Mouse (Mus musculus) neural tube, embryonic 13.5 days (tissue): ENCODE results near the gene Tuba1a. TPM values are rescaled to one million over a fixed set of nuclear protein-coding genes. Genes with fewer than 3 reads are reported as not detected.
A peak's percentile ranks its signal among the peaks of the same experiment; 100 is the strongest.
"Not testable (repeated sequence)": the region's sequence is repeated elsewhere in the genome, so short reads cannot be mapped to it uniquely, and the experiment has no call there.

ENCODE experiments used
- ATAC-seq: fragments of 200-750 bp; cut with Nextera tagmentation; 2 replicates; pipeline ENCODE4 v1.8.0; 2017; ENCODE audit warnings: low read depth, mild to moderate bottlenecking, moderate TSS enrichment, moderate library complexity
- H3K27ac ChIP-seq: fragments of 300-500 bp; sonication (generic); replicated peaks from 2 replicates; pipeline ENCODE4 v1.5.1; 2015; ENCODE audit warnings: moderate library complexity, mild to moderate bottlenecking, inconsistent platforms
- H3K27me3 ChIP-seq: fragments of 300-500 bp; sonication (generic); 2 replicates; pipeline ENCODE4 v1.6.1; 2015; ENCODE audit warnings: mild to moderate bottlenecking, inconsistent platforms
- H3K36me3 ChIP-seq: fragments of 300-500 bp; sonication (generic); 2 replicates; pipeline ENCODE4 v1.6.1; 2015; ENCODE audit warnings: mild to moderate bottlenecking, inconsistent platforms
- H3K4me1 ChIP-seq: fragments of 300-500 bp; sonication (generic); replicated peaks from 2 replicates; pipeline ENCODE4 v1.6.1; 2015; ENCODE audit warnings: inconsistent platforms
- H3K4me2 ChIP-seq: fragments of 300-500 bp; sonication (generic); 2 replicates; pipeline ENCODE4 v1.6.1; 2015; ENCODE audit warnings: inconsistent platforms, mild to moderate bottlenecking, moderate library complexity
- H3K4me3 ChIP-seq: fragments of 300-500 bp; sonication (generic); 2 replicates; pipeline ENCODE4 v1.5.1; 2015; ENCODE audit warnings: mild to moderate bottlenecking, inconsistent platforms
- H3K9ac ChIP-seq: fragments of 300-500 bp; sonication (generic); 2 replicates; pipeline ENCODE4 v1.6.1; 2015; ENCODE audit warnings: moderate library complexity, mild to moderate bottlenecking, inconsistent platforms
- H3K9me3 ChIP-seq: fragments of 300-500 bp; sonication (generic); 2 replicates; pipeline ENCODE4 v1.6.1; 2016; ENCODE audit warnings: inconsistent platforms
- WGBS: fragments of 180-500 bp; shearing (Covaris S2); methylation state at CpG from one replicate; pipeline ENCODE4 v1.1.7; 2015; 5-methylcytosine and 5-hydroxymethylcytosine counted together
- polyA plus RNA-seq: library from polyadenylated mRNA; unstranded; fragments of >200 nt; fragmentation: Nextera tagmentation; extraction: Ambion mirVana; gene quantifications from 2 replicates; pipeline ENCODE4 v1.2.1, GENCODE M21; 2015

Gene Tuba1a
- polyA plus RNA-seq, 1 experiment from 2014 or later = 14,228 TPM

- WGBS = 58% methylated on average over 8 of the region's 8 CpGs
- H3K27me3 ChIP-seq = no peaks in the 10 kb centered on the region
- H3K4me3 ChIP-seq = no peak overlapping the region
- ATAC-seq = no peak
- no peak overlapping the region for H3K9ac ChIP-seq
- peaks cover 25% of the 10 kb centered on the region for H3K4me1 ChIP-seq
- H3K27ac ChIP-seq = no peak overlapping the region
- peaks cover 11% of the 10 kb centered on the region for H3K36me3 ChIP-seq
- H3K4me2 ChIP-seq = no peak overlapping the region
- H3K9me3 ChIP-seq = no peaks in the 10 kb centered on the region
Measured at GRCm38 (mm10) chr15:98930017-98930734, 23.3 kb downstream of the Tuba1a start.

GRCm38 (mm10) chr15:98928598-98929240, 24.8 kb downstream of the Tuba1a start:
- H3K4me2 ChIP-seq = peak overlapping the region; percentile 26

GRCm38 (mm10) chr15:98927566-98927965, 25.9 kb downstream of the Tuba1a start:
- Histone ChIP-seq H3K36me3 (peaks cover 11% of the 10 kb centered on the region), H3K27me3 (no peaks in the 10 kb centered on the region), H3K9ac (no peak overlapping the region), H3K4me2 (no peak overlapping the region), H3K9me3 (no peaks in the 10 kb centered on the region), H3K27ac (no peak overlapping the region), H3K4me1 (peaks cover 15% of the 10 kb centered on the region), H3K4me3 (no peak overlapping the region)
- 73% methylated on average over 5 of the region's 5 CpGs for WGBS
- no peak for ATAC-seq

More at GRCm38 (mm10) chr15:98928598-98929240, 24.8 kb downstream of the Tuba1a start:
- no peaks in the 10 kb centered on the region for H3K9me3 ChIP-seq
- H3K27me3 ChIP-seq = no peaks in the 10 kb centered on the region
- peaks cover 11% of the 10 kb centered on the region for H3K36me3 ChIP-seq
- ATAC-seq = peak; percentile 66; the same call in 1 of the 2 replicates
- no peak overlapping the region; the same call in 1 of the 2 replicates for H3K27ac ChIP-seq
- WGBS = 18% methylated on average over 13 of the region's 13 CpGs
- peaks cover 21% of the 10 kb centered on the region for H3K4me1 ChIP-seq
- H3K9ac ChIP-seq = no peak overlapping the region
- H3K4me3 ChIP-seq = no peak overlapping the region

- Histone ChIP-seq H3K4me2 (no peak overlapping the region), H3K27me3 (no peaks in the 10 kb centered on the region), H3K9me3 (no peaks in the 10 kb centered on the region), H3K4me3 (no peak overlapping the region), H3K27ac (no peak overlapping the region), H3K9ac (no peak overlapping the region), H3K4me1 (peaks cover 7% of the 10 kb centered on the region), H3K36me3 (no peaks in the 10 kb centered on the region)
- WGBS = 83% methylated on average over 3 of the region's 3 CpGs
- no peak for ATAC-seq
Measured at GRCm38 (mm10) chr15:98924682-98925081, 28.8 kb downstream of the Tuba1a start.

- Histone ChIP-seq H3K4me2 (no peak overlapping the region), H3K27ac (no peak overlapping the region), H3K4me1 (peaks cover 11% of the 10 kb centered on the region), H3K27me3 (no peaks in the 10 kb centered on the region), H3K9me3 (no peaks in the 10 kb centered on the region), H3K4me3 (no peak overlapping the region), H3K36me3 (no peaks in the 10 kb centered on the region), H3K9ac (no peak overlapping the region)
- ATAC-seq = no peak
- 87% methylated on average over 2 of the region's 2 CpGs for WGBS
Measured at GRCm38 (mm10) chr15:98923031-98923537, 30.4 kb downstream of the Tuba1a start.

- Histone ChIP-seq H3K9ac (no peak overlapping the region), H3K4me1 (peaks cover 11% of the 10 kb centered on the region), H3K27ac (no peak overlapping the region), H3K4me2 (no peak overlapping the region), H3K27me3 (no peaks in the 10 kb centered on the region), H3K4me3 (no peak overlapping the region), H3K36me3 (no peaks in the 10 kb centered on the region), H3K9me3 (no peaks in the 10 kb centered on the region)
- no peak for ATAC-seq
- 66% methylated on average over 3 of the region's 3 CpGs for WGBS
Measured at GRCm38 (mm10) chr15:98922581-98922980, 30.9 kb downstream of the Tuba1a start.

- Histone ChIP-seq H3K9ac (no peak overlapping the region), H3K9me3 (no peaks in the 10 kb centered on the region), H3K4me1 (peaks cover 18% of the 10 kb centered on the region), H3K4me3 (no peak overlapping the region), H3K4me2 (no peak overlapping the region), H3K27me3 (no peaks in the 10 kb centered on the region), H3K36me3 (no peaks in the 10 kb centered on the region), H3K27ac (no peak overlapping the region)
- WGBS = 79% methylated on average over 5 of the region's 5 CpGs
- ATAC-seq = no peak
Measured at GRCm38 (mm10) chr15:98921510-98921909, 32.0 kb downstream of the Tuba1a start.

GRCm38 (mm10) chr15:98918499-98918895, 35.0 kb downstream of the Tuba1a start:
- peak overlapping the region; percentile 70 for H3K9ac ChIP-seq
- H3K27ac ChIP-seq = peak overlapping the region; percentile 79
- H3K27me3 ChIP-seq, ATAC-seq, H3K9me3 ChIP-seq: not testable (repeated sequence)
- H3K4me2 ChIP-seq = peak overlapping the region; percentile 79
- H3K4me1 ChIP-seq = peaks cover 36% of the 10 kb centered on the region
- WGBS = 30% methylated on average over 8 of the region's 8 CpGs
- H3K4me3 ChIP-seq = peak overlapping the region; percentile 84
- peaks cover 16% of the 10 kb centered on the region for H3K36me3 ChIP-seq

- Histone ChIP-seq H3K9me3 (no peaks in the 10 kb centered on the region), H3K4me2 (peak within 1 kb of the TSS; percentile 79), H3K36me3 (peaks cover 23% of the 10 kb centered on the region), H3K9ac (peak within 1 kb of the TSS; percentile 92), H3K4me3 (peak within 1 kb of the TSS; percentile 84), H3K27me3 (no peaks in the 10 kb centered on the region), H3K27ac (peak within 1 kb of the TSS; percentile 95), H3K4me1 (peaks cover 36% of the 10 kb centered on the region)
- WGBS = under 1% methylated on average over 82 of the region's 82 CpGs
- ATAC-seq = peak; percentile 99
Measured at GRCm38 (mm10) chr15:98917538-98918498, 35.7 kb downstream of the Tuba1a start, which contains the start of gene Lmbr1l. Gene Lmbr1l (minus strand): TSS chr15:98918231.

- peak overlapping the region; percentile 79 for H3K4me2 ChIP-seq
- H3K27ac ChIP-seq = peak overlapping the region; percentile 95
- peaks cover 36% of the 10 kb centered on the region for H3K4me1 ChIP-seq
- peak overlapping the region; percentile 84 for H3K4me3 ChIP-seq
- H3K9ac ChIP-seq = peak overlapping the region; percentile 92
- H3K27me3 ChIP-seq = no peaks in the 10 kb centered on the region
- H3K9me3 ChIP-seq = no peaks in the 10 kb centered on the region
- no peak; the same call in 1 of the 2 replicates for ATAC-seq
- H3K36me3 ChIP-seq = peaks cover 30% of the 10 kb centered on the region
- 1% methylated on average over 14 of the region's 14 CpGs for WGBS
Measured at GRCm38 (mm10) chr15:98917091-98917490, 36.4 kb downstream of the Tuba1a start.

GRCm38 (mm10) chr15:98916016-98916415, 37.5 kb downstream of the Tuba1a start:
- peak overlapping the region; percentile 92 for H3K9ac ChIP-seq
- peaks cover 41% of the 10 kb centered on the region for H3K36me3 ChIP-seq
- 92% methylated on average over 4 of the region's 4 CpGs for WGBS
- no peak for ATAC-seq
- peak overlapping the region; percentile 84 for H3K4me3 ChIP-seq
- H3K4me1 ChIP-seq = peaks cover 36% of the 10 kb centered on the region
- no peaks in the 10 kb centered on the region for H3K27me3 ChIP-seq
- peak overlapping the region; percentile 79 for H3K4me2 ChIP-seq
- no peaks in the 10 kb centered on the region for H3K9me3 ChIP-seq
- H3K27ac ChIP-seq = no peak overlapping the region
